Mouse (Mus musculus) midbrain, postnatal 0 days (tissue): Measurements from ENCODE around the gene Nptxr. TPM values are rescaled to one million over a fixed set of nuclear protein-coding genes. Genes with fewer than 3 reads are reported as not detected.

Source experiments
- ATAC-seq: fragments of 200-750 bp; cut with Nextera tagmentation; 2 replicates; pipeline ENCODE4 v1.8.0; 2017; ENCODE audit warnings: moderate number of reproducible peaks, mild to moderate bottlenecking, moderate TSS enrichment, moderate library complexity; ENCODE audit not compliant: low FRiP score
- DNase-seq: peaks from one replicate; pipeline ENCODE4 v3.0.0-alpha.2; 2015; ENCODE audit warnings: low spot score
- H3K27ac ChIP-seq: fragments of 300-500 bp; sonication (generic); 2 replicates; pipeline ENCODE4 v1.5.1; 2014; ENCODE audit warnings: low read depth, mild to moderate bottlenecking, low read length, mixed read lengths
- H3K27me3 ChIP-seq: fragments of 300-500 bp; sonication (generic); 2 replicates; pipeline ENCODE4 v1.6.1; 2014; ENCODE audit warnings: low read length, control low read depth, mixed read lengths; ENCODE audit not compliant: insufficient read depth
- H3K36me3 ChIP-seq: fragments of 300-500 bp; sonication (generic); 2 replicates; pipeline ENCODE4 v1.6.1; 2014; ENCODE audit warnings: low read length, control low read depth, mixed read lengths; ENCODE audit not compliant: insufficient read depth
- H3K4me1 ChIP-seq: fragments of 300-500 bp; sonication (generic); 2 replicates; pipeline ENCODE4 v1.6.1; 2014; ENCODE audit warnings: mild to moderate bottlenecking, control low read depth, antibody characterized with exemption, low read length, mixed read lengths; ENCODE audit not compliant: insufficient read depth
- H3K4me2 ChIP-seq: fragments of 300-500 bp; sonication (generic); 2 replicates; pipeline ENCODE4 v1.6.1; 2014; ENCODE audit warnings: low read depth, mild to moderate bottlenecking, low read length, mixed read lengths; ENCODE audit not compliant: poor library complexity, severe bottlenecking
- H3K4me3 ChIP-seq: fragments of 300-500 bp; sonication (generic); 2 replicates; pipeline ENCODE4 v1.5.1; 2014; ENCODE audit warnings: low read depth, mild to moderate bottlenecking, low read length, moderate library complexity
- H3K9ac ChIP-seq: fragments of 300-500 bp; sonication (generic); replicated peaks from 2 replicates; pipeline ENCODE4 v1.6.1; 2014; ENCODE audit warnings: mild to moderate bottlenecking, low read length, moderate library complexity, mixed read lengths; ENCODE audit not compliant: poor library complexity, severe bottlenecking
- H3K9me3 ChIP-seq: fragments of 300-500 bp; sonication (generic); 2 replicates; pipeline ENCODE4 v1.6.1; 2016; ENCODE audit warnings: low read length, control low read depth
- CTCF ChIP-seq: IDR thresholded peaks from 2 replicates; pipeline ENCODE4 v1.5.1; 2016; ENCODE audit warnings: antibody characterized with exemption, mild to moderate bottlenecking
- WGBS: fragments of 180-500 bp; shearing (Covaris S2); extraction: QIAGEN DNeasy Blood & Tissue Kit; methylation state at CpG from one replicate; pipeline ENCODE4 v1.1.7; 2014; 5-methylcytosine and 5-hydroxymethylcytosine counted together
- polyA plus RNA-seq: library from polyadenylated mRNA; unstranded; fragments of >200 nt; fragmentation: Nextera tagmentation; extraction: Ambion mirVana; gene quantifications from 2 replicates; pipeline ENCODE4 v1.2.1, GENCODE M21; 2015
- total RNA-seq: library from RNA; depleted of rRNA; stranded (reverse); fragments of >200 nt; gene quantifications from 2 replicates; pipeline ENCODE4 v1.2.3, GENCODE M21; 2014

Nptxr gene
- total and polyA plus RNA-seq, 2 experiments from 2014 or later: 97.8 to 288 TPM

GRCm38 (mm10) chr15:79829431-79829830 is 24.9 kb upstream of the Nptxr start:
- Histone ChIP-seq H3K9ac (no peak overlapping the region), H3K27me3 (no peaks in the 10 kb centered on the region), H3K4me3 (no peak overlapping the region), H3K4me1 (peaks cover 9% of the 10 kb centered on the region; the same call in 1 of the 2 replicates), H3K9me3 (no peaks in the 10 kb centered on the region), H3K36me3 (peaks cover 20% of the 10 kb centered on the region; the same call in 1 of the 2 replicates), H3K27ac (no peak overlapping the region), H3K4me2 (no peak overlapping the region)
- DNase-seq: no peak
- TF ChIP-seq CTCF: no peak
- no peak for ATAC-seq
- 69% methylated on average over 5 of the region's 5 CpGs for WGBS

- H3K27ac ChIP-seq: no peak overlapping the region
- peak; percentile 38 for DNase-seq
- 71% methylated on average over 46 of the region's 46 CpGs for WGBS
Measured at GRCm38 (mm10) chr15:79828366-79829035, 23.9 kb upstream of the Nptxr start.

GRCm38 (mm10) chr15:79827778-79828210 is 23.2 kb upstream of the Nptxr start:
- Histone ChIP-seq H3K36me3 (peaks cover 27% of the 10 kb centered on the region), H3K9me3 (no peaks in the 10 kb centered on the region), H3K4me3 (no peak overlapping the region), H3K9ac (peak overlapping the region; percentile 39; the same call in 1 of the 2 replicates), H3K27ac (0 out of 2 replicates have a peak overlapping the region, but pooled peaks have one; percentile 6), H3K4me2 (no peak overlapping the region), H3K27me3 (no peaks in the 10 kb centered on the region), H3K4me1 (peaks cover 9% of the 10 kb centered on the region; the same call in 1 of the 2 replicates)
- 67% methylated on average over 11 of the region's 11 CpGs for WGBS
- TF ChIP-seq CTCF: no peak
- DNase-seq (no peak), ATAC-seq (no peak)

More at GRCm38 (mm10) chr15:79828366-79829035, 23.9 kb upstream of the Nptxr start:
- Histone ChIP-seq H3K4me3 (no peak overlapping the region), H3K9ac (no peak overlapping the region; the same call in 1 of the 2 replicates), H3K9me3 (no peaks in the 10 kb centered on the region), H3K4me1 (peaks cover 9% of the 10 kb centered on the region; the same call in 1 of the 2 replicates), H3K4me2 (peak overlapping the region; percentile 13), H3K36me3 (peaks cover 20% of the 10 kb centered on the region; the same call in 1 of the 2 replicates), H3K27me3 (no peaks in the 10 kb centered on the region)
- 0 out of 2 replicates have a peak, but pooled peaks have one; percentile 14 for ATAC-seq
- TF ChIP-seq CTCF: peak; percentile 63

DNA sequence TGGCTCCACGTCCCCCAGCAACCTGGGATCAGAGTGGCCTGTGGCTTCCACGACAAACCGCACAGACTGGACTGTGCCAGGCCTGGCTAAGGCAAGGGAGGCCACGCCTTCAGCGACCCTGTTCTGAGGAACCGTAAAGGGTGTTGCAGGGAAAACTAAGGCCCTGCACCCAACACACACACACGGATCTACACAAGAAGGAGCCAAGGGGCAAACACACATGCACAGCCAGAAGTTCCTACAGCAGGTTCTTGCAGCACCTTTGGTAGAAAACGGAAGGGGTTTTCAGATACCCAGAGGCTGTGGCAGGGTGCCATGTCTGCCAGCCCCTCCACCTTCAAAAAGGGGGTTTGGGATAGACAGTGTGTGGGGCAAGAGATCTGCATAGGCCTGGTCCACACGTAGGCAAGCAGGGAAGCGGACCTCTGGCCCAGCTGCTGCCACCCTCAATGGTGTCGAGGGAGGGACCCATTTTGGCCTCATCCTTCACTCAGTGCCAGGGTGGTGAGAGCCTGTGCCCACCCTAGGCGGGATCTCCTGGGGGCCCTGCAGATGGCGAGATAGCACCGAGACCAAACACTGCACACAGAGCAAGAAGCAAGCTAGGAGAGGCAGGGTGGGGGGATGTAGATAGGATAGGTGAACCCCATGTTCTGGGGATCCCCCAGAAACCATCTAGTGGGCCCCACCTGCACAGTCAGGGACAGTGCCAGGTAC is 22.7 kb upstream of the Nptxr start:
- Histone ChIP-seq H3K9me3 (no peaks in the 10 kb centered on the region), H3K4me2 (no peak overlapping the region), H3K27ac (peak overlapping the region; percentile 6; the same call in 1 of the 2 replicates), H3K9ac (peak overlapping the region; percentile 39; the same call in 1 of the 2 replicates), H3K36me3 (peaks cover 29% of the 10 kb centered on the region), H3K27me3 (no peaks in the 10 kb centered on the region), H3K4me3 (no peak overlapping the region), H3K4me1 (peaks cover 9% of the 10 kb centered on the region; the same call in 1 of the 2 replicates)
- no peak for TF ChIP-seq CTCF
- 86% methylated on average over 14 of the region's 14 CpGs for WGBS
- DNase-seq (no peak), ATAC-seq (no peak)

DNA sequence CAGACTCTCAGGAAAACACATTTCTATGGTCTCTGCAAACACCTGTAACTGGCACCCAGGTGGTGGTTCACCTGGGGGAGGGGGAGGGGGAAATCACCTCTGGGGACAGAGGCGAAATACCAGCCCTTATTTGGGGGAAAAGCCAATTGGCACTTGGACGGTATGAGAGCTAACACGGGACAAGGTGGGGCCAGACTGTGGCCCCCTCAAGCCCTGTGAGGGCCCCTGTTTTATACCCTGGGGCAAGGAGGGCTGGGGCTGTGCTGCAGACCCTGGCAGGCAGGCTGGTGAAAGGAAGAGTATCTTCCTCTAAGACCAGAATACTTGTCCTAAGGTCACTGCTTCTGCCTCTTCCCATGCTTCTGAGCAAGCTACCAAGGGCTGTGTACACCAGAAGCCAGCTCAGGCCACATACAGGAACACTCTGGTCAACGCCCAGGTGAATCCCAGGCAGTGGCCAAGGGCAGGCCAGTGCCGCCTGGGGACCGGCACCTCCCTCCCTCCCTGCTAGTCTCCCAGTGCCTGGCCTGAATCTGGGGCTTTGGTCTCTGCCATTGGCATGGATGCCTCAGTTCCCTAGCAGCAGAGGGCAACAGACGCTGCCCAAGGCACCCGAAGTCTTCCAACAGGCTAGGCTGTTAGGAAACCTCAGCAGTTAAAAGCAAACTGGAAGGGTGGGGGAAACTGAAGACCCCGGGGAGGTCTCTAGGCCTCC is 21.8 kb upstream of the Nptxr start:
- no peak overlapping the region for H3K27ac ChIP-seq
- no peak for DNase-seq
- WGBS: 89% methylated on average over 9 of the region's 9 CpGs
- no peak overlapping the region for H3K4me3 ChIP-seq
- peaks cover 26% of the 10 kb centered on the region for H3K36me3 ChIP-seq
- no peak overlapping the region for H3K4me2 ChIP-seq
- no peak for ATAC-seq
- H3K27me3 ChIP-seq: no peaks in the 10 kb centered on the region
- no peak overlapping the region for H3K9ac ChIP-seq
- no peak for TF ChIP-seq CTCF
- H3K9me3 ChIP-seq: no peaks in the 10 kb centered on the region
- H3K4me1 ChIP-seq: 0 out of 2 replicates have a peak, but pooled peaks cover 4% of the 10 kb centered on the region
